Mouse (Mus musculus) midbrain, embryonic 12.5 days (tissue): ENCODE results near the gene Mrpl32. TPM values are rescaled to one million over a fixed set of nuclear protein-coding genes. Genes with fewer than 3 reads are reported as not detected.

Experiments used
- ATAC-seq: fragments of 200-750 bp; cut with Nextera tagmentation; 2 replicates; pipeline ENCODE4 v1.8.0; 2017; ENCODE audit warnings: low read depth, moderate TSS enrichment, moderate library complexity; ENCODE audit not compliant: low FRiP score
- H3K27ac ChIP-seq: fragments of 300-500 bp; sonication (generic); replicated peaks from 2 replicates; pipeline ENCODE4 v1.5.1; 2016; ENCODE audit warnings: mild to moderate bottlenecking
- H3K27me3 ChIP-seq: fragments of 300-500 bp; sonication (generic); 2 replicates; pipeline ENCODE4 v1.6.1; 2016; ENCODE audit warnings: mild to moderate bottlenecking
- H3K36me3 ChIP-seq: fragments of 300-500 bp; sonication (generic); 2 replicates; pipeline ENCODE4 v1.6.1; 2016
- H3K4me1 ChIP-seq: fragments of 300-500 bp; sonication (generic); 2 replicates; pipeline ENCODE4 v1.6.1; 2016
- H3K4me2 ChIP-seq: fragments of 300-500 bp; sonication (generic); replicated peaks from 2 replicates; pipeline ENCODE4 v1.6.1; 2016; ENCODE audit warnings: mild to moderate bottlenecking, moderate library complexity
- H3K4me3 ChIP-seq: fragments of 300-500 bp; sonication (generic); 2 replicates; pipeline ENCODE4 v1.5.1; 2016; ENCODE audit warnings: mild to moderate bottlenecking
- H3K9ac ChIP-seq: fragments of 300-500 bp; sonication (generic); replicated peaks from 2 replicates; pipeline ENCODE4 v1.6.1; 2016; ENCODE audit warnings: mild to moderate bottlenecking, moderate library complexity
- H3K9me3 ChIP-seq: fragments of 300-500 bp; sonication (generic); 2 replicates; pipeline ENCODE4 v1.6.1; 2016; ENCODE audit warnings: mild to moderate bottlenecking
- WGBS: fragments of 180-500 bp; shearing (Covaris S2); methylation state at CpG from one replicate; pipeline ENCODE4 v1.1.7; 2016; 5-methylcytosine and 5-hydroxymethylcytosine counted together
- polyA plus RNA-seq: library from polyadenylated mRNA; unstranded; fragments of >200 nt; fragmentation: Nextera tagmentation; extraction: Ambion mirVana; gene quantifications from 2 replicates; pipeline ENCODE4 v1.2.1, GENCODE M21; 2016

Mrpl32 gene
- 107 and 114 TPM in 2 replicates for polyA plus RNA-seq

DNA sequence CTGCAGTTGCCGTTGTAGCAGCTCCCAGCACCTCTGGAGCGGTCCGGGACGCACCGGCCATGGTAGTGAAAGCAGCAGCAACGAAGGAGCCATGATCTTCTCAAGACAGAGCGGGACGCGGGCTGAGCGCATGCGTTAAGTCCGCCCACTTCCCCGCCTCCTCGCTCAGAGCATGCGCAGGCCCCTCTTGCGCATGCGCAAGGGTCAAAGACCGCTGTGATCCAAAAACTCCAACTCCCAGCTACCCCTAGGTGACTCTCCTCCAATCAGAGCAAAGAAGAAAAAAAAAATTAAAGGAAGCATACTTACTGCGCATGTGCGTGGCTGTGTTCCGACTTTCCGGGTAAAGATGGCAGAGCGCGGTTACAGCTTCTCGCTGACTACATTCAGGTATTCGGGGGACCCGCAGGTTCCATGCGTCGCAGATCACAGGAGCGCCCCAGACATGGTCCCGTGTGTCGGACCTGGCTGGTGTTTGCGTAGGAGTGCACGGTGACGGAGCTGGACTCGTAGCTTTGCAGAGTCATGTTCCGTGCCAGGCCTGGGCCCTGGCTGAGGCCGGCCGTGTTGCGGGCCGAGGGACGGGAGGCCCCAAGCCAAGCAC, at the start of gene Mrpl32, which contains the start of gene Psma2:
Gene Mrpl32, minus strand, starts transcription at position 240 of the 604 bp plus-strand sequence.
Gene Psma2, plus strand, starts transcription at position 315 of the 604 bp plus-strand sequence.
- peak; percentile 98 for ATAC-seq
- Histone ChIP-seq H3K4me3 (peak within 1 kb of the TSS; percentile 90), H3K4me2 (peak within 1 kb of the TSS; percentile 59), H3K9ac (peak within 1 kb of the TSS; percentile 86), H3K4me1 (peaks cover 14% of the 10 kb centered on the region; the same call in 1 of the 2 replicates), H3K36me3 (peaks cover 26% of the 10 kb centered on the region), H3K27me3 (no peaks in the 10 kb centered on the region), H3K27ac (peak within 1 kb of the TSS; percentile 71), H3K9me3 (no peaks in the 10 kb centered on the region)
- under 1% methylated on average over 42 of the region's 42 CpGs for WGBS

DNA sequence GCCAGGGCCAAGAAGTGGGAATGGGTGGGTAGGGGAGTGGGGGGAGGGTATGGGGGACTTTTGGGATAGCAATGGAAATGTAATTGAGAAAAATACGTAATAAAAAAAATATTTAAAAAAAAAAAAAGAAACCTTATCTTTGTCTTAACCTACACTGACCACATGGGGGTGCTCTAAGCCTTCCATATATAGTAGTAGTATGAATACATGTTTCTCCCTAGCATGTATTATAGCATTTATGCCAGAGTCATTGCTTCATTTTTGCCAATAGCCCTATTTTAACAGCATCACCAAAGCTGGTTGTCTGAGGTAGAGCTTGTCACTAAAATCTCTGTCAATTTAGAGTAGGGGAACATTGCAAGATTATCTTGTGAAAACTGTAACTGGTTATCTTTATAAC, 36.3 kb upstream of the Mrpl32 start:
- Histone ChIP-seq H3K36me3 (no peaks in the 10 kb centered on the region), H3K27me3 (no peaks in the 10 kb centered on the region), H3K4me3 (no peak overlapping the region), H3K4me1 (no peaks in the 10 kb centered on the region), H3K9ac (no peak overlapping the region), H3K9me3 (peaks cover 3% of the 10 kb centered on the region; the same call in 1 of the 2 replicates), H3K4me2 (no peak overlapping the region), H3K27ac (no peak overlapping the region)
- 7% methylated on average over 1 of the region's 1 CpGs for WGBS
- peak; percentile 69; the same call in 1 of the 2 replicates for ATAC-seq

DNA sequence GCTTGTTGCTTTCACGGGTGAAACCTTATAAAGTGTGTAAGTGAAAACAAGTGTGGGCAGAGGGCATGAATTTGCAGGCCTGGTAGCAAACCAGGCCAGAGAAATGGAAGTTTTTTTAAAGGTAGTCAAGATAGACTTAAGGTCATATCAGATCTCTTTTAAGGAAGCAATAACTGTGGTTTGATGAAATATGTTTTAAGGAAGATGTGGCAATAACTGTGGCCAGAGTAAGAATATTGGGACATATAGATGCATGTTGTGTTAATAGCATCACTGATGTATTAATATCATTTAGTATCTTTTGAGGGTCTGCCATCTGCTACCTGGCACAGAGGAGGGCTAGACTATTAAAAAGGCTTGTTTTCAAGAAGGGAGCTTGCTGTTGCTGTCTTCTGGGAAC, 27.0 kb upstream of the Mrpl32 start:
- Histone ChIP-seq H3K36me3 (peaks cover 26% of the 10 kb centered on the region), H3K9me3 (no peaks in the 10 kb centered on the region), H3K4me1 (no peaks in the 10 kb centered on the region), H3K4me2 (no peak overlapping the region), H3K27me3 (no peaks in the 10 kb centered on the region), H3K4me3 (no peak overlapping the region), H3K27ac (no peak overlapping the region), H3K9ac (no peak overlapping the region)
- ATAC-seq = no peak
- 60% methylated on average over 1 of the region's 1 CpGs for WGBS

DNA sequence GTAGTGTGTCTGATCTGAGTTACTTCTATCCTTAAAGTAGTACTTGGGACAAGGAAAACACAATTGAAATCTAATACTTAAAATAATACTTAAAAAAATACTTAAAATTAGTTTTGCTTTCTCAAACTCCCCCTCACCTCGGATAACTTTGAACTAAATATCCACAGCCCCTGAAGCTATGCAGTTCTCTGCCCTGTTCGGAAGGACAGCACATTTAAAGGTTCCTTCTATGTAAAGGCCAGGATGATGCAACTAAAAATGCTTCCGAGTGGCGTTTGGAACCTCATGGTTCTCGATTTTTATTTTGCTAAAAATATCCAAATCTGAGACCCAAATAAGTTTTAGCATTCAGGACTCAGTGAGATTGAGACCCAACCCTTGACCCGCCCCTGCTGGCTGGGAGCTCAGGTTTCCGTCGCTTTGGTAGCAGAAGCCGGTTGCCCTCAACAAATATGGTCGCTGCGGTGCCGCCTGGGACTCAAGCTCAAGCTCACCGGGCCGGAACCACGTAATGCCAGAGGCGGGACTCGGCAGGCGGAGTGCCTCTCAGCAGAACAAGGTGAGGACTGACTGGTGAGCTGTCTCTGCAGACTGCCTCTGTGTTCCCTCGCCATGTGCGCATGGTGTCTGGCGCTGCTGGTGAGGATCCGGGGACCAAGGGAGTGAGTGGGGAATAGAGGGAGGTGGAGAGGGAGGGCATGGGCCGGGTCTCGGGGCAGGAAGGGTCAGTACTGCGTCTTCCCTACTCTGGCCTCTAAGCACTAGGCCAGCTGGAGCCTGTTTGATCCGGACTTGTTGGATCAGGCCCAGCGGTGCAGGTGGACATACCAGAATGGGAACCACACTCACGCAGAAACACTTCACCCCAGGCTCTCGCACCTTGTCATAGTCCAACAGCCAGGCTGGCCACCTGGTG, 17.0 kb upstream of the Mrpl32 start, which contains the start of gene AW209491:
Gene AW209491, plus strand, starts transcription at position 429 of the 916 bp plus-strand sequence.
- Histone ChIP-seq H3K36me3 (peaks cover 20% of the 10 kb centered on the region), H3K9ac (peak within 1 kb of the TSS; percentile 66), H3K9me3 (no peaks in the 10 kb centered on the region), H3K27ac (peak within 1 kb of the TSS; percentile 25; the same call in 1 of the 2 replicates), H3K4me2 (peak within 1 kb of the TSS; percentile 67), H3K4me3 (peak within 1 kb of the TSS; percentile 67), H3K27me3 (no peaks in the 10 kb centered on the region), H3K4me1 (peaks cover 8% of the 10 kb centered on the region)
- WGBS = 1% methylated on average over 29 of the region's 29 CpGs
- peak; percentile 96 for ATAC-seq

DNA sequence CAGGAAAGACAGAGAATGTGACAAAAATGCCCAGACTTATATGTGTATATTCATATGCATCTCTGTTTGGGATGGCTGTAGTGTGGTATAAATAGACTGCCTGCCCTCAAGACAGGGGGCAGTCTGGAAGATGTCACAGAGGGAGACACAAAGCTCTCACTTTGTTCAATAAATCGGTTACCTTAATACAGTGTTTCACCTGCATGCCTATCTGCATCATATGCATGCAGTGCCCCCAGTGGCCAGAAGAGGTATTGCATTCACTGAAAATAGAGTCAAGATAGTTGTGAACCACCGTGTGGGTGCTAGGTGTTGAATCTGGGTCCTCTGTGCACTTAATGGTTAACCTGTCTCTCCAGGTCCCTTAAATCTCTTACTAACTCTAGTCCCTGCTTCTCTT, 5.8 kb upstream of the Mrpl32 start:
- 60% methylated on average over 2 of the region's 2 CpGs for WGBS
- Histone ChIP-seq H3K36me3 (peaks cover 51% of the 10 kb centered on the region), H3K4me3 (no peak overlapping the region), H3K27me3 (no peaks in the 10 kb centered on the region), H3K9ac (no peak overlapping the region), H3K4me1 (0 out of 2 replicates have a peak, but pooled peaks cover 5% of the 10 kb centered on the region), H3K9me3 (no peaks in the 10 kb centered on the region), H3K27ac (no peak overlapping the region), H3K4me2 (no peak overlapping the region)
- peak; percentile 58; the same call in 1 of the 2 replicates for ATAC-seq

DNA sequence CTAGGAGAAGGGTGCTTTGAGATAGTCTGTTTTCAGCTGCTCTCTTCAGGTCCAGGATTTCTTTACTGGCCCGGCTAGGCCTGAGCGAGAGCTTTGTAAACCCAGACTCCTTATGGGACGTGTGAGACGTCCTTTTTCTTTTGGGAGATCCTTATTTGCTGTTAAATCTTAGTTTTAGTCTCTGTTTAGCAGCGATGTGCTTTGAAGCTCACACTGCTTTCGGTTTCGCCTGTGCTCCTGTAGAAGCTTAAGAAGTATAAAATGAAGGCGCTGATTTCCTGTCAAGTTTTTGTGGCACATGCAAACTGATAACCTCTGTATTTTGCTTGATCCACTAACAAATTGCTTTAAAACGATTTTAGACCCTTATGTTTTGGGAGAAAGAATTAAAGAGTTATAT, 588 bp upstream of the Mrpl32 start:
- peaks cover 14% of the 10 kb centered on the region; the same call in 1 of the 2 replicates for H3K4me1 ChIP-seq

DNA sequence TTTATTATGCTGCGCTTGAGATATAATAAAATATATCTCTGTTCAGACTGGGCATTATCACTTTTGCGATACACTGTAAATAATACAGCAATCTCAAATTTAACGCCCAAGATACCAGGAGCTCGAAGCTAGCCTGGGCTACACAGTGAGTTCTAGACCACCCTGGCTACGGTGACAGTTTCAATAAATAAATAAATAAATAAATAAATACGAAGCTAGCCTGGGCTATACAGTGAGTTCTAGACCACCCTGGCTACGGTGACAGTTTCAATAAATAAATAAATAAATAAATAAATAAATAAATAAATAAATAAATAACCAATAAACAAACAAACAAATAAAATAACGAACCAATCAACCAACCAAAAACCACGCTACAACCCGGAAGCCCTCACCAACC, 502 bp downstream of the Mrpl32 start:
- H3K4me3 ChIP-seq = peak overlapping the region; percentile 90
- WGBS = 7% methylated on average over 10 of the region's 10 CpGs
- H3K4me1 ChIP-seq = peaks cover 14% of the 10 kb centered on the region; the same call in 1 of the 2 replicates
- peak overlapping the region; percentile 73 for H3K9ac ChIP-seq
- peaks cover 22% of the 10 kb centered on the region for H3K36me3 ChIP-seq
- H3K27me3 ChIP-seq = no peaks in the 10 kb centered on the region
- peak overlapping the region; percentile 71 for H3K27ac ChIP-seq
- H3K4me2 ChIP-seq = peak overlapping the region; percentile 59
- ATAC-seq = peak; percentile 74
- H3K9me3 ChIP-seq = no peaks in the 10 kb centered on the region

More for the DNA sequence above, 588 bp upstream of the Mrpl32 start:
- Histone ChIP-seq H3K9ac (peak overlapping the region; percentile 86), H3K9me3 (no peaks in the 10 kb centered on the region), H3K27ac (0 out of 2 replicates have a peak overlapping the region, but pooled peaks have one; percentile 32), H3K27me3 (no peaks in the 10 kb centered on the region), H3K4me3 (peak overlapping the region; percentile 90), H3K4me2 (peak overlapping the region; percentile 57), H3K36me3 (peaks cover 30% of the 10 kb centered on the region)
- under 1% methylated on average over 9 of the region's 9 CpGs for WGBS
- ATAC-seq = no peak

DNA sequence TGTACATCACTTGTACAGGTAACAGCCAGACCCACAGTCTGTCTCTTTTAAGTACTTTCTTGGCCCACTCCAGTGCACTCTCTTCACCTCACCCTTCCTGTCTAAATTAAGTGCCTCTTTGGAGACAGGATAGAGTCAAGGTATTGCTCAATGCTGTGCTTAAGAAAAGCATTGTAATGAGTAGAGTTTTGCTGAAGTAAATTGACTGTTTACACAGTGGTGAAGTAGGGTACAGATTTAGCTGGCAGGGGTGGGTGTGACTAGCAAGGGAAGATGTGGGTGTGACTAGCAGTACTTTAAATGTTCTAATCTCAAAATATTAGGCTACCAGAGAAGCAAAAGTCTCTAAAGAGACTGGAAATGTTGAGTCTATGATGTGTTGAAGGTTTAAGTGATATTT, 5.3 kb downstream of the Mrpl32 start:
- no peak for ATAC-seq
- Histone ChIP-seq H3K9me3 (no peaks in the 10 kb centered on the region), H3K4me3 (no peak overlapping the region), H3K4me2 (no peak overlapping the region), H3K36me3 (peaks cover 10% of the 10 kb centered on the region), H3K27ac (no peak overlapping the region), H3K4me1 (peaks cover 9% of the 10 kb centered on the region; the same call in 1 of the 2 replicates), H3K9ac (no peak overlapping the region), H3K27me3 (no peaks in the 10 kb centered on the region)

DNA sequence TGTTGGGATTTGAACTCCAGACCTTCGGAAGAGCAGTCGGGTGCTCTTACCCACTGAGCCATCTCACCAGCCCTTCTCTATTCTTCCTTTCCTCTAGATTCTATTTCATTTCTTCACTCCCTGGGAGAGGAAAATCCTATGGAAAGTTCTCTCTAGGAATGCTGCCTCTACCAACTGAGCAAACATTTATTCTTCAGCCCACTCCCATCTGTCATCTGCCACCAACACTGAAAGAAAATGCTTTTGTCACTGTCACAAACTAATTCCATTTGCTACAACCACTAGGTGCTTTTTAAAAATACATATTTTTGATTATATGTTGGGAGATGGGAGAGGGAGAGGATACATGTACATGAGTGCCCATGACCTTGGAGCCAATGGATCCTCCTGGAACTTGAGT, 10.2 kb downstream of the Mrpl32 start:
- Histone ChIP-seq H3K4me3 (no peak overlapping the region), H3K36me3 (no peaks in the 10 kb centered on the region), H3K4me1 (no peaks in the 10 kb centered on the region), H3K9me3 (no peaks in the 10 kb centered on the region), H3K27me3 (no peaks in the 10 kb centered on the region), H3K27ac (no peak overlapping the region), H3K4me2 (no peak overlapping the region), H3K9ac (no peak overlapping the region)
- no peak for ATAC-seq
- 95% methylated on average over 2 of the region's 2 CpGs for WGBS

DNA sequence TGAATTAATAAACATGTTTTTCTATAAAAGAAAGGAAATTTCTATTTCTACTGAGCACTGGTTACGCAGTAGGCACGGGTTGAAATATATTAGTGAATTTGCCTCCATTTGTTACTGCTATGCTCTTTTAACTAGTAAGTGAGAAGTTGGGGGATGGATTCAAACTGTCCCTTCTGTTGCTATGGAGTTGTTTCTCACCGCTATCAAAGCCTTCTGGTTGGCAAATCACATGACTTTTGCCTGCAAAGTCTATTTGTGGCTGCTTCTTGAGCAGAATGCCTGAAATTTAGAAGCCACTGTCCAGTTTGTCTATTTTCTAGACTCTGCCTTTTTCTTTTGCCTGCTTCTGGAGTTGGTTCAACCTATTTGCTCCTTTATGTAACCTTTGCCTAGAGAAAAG, 32.6 kb downstream of the Mrpl32 start:
- Histone ChIP-seq H3K27ac (no peak overlapping the region), H3K9me3 (no peaks in the 10 kb centered on the region), H3K4me1 (no peaks in the 10 kb centered on the region), H3K4me2 (no peak overlapping the region), H3K9ac (no peak overlapping the region), H3K27me3 (no peaks in the 10 kb centered on the region), H3K4me3 (no peak overlapping the region), H3K36me3 (no peaks in the 10 kb centered on the region)
- no peak for ATAC-seq
- 80% methylated on average over 3 of the region's 3 CpGs for WGBS

DNA sequence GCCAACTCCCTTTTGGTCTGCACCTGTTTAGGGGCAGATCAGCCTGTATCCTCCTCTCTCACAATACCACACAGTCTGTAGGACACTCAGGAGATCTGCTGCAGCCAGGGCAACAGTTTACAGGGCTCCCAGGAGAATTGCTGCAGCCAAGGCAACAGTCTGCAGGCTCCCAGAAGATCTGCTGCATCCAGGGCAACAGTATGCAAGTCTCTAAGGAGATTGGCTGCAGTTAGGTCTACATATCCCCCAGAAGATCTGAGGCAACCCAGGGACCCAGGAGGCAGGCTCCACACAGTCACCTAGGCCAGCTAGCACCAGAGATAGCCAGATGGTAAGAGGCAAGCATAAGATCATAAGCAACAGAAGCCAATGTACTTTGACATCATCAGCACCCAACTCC, 38.8 kb downstream of the Mrpl32 start:
- ATAC-seq = no peak

DNA sequence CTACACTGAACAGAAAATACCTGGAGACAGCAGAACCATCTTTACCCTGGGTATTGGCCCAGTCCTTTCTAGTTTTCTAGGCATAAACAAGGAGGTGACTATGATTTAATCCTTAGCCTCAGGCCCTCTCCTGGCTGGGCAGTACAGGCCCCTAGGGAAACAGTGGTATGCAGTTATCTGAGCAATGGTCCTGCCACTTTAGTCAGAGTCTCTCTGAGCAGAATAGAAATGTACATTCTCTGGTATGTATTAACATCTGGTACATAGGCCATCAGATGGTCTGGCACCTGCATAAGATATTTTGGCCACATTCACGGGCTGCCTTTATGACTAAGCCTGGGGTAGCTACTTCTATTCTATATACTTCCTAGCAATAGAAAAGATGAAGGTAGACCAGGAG, 51.6 kb downstream of the Mrpl32 start:
- 79% methylated on average over 1 of the region's 1 CpGs for WGBS

More for the DNA sequence above, 38.8 kb downstream of the Mrpl32 start:
- H3K4me2 ChIP-seq = no peak overlapping the region
- H3K27me3 ChIP-seq = 0 out of 2 replicates have a peak, but pooled peaks cover 3% of the 10 kb centered on the region
- H3K4me3 ChIP-seq = no peak overlapping the region
- H3K36me3 ChIP-seq = no peaks in the 10 kb centered on the region
- no peak overlapping the region for H3K9ac ChIP-seq
- H3K27ac ChIP-seq = no peak overlapping the region
- no peaks in the 10 kb centered on the region for H3K9me3 ChIP-seq
- H3K4me1 ChIP-seq = no peaks in the 10 kb centered on the region

More for the DNA sequence above, 51.6 kb downstream of the Mrpl32 start:
- no peak overlapping the region for H3K9ac ChIP-seq
- no peak overlapping the region for H3K27ac ChIP-seq
- no peaks in the 10 kb centered on the region for H3K9me3 ChIP-seq
- H3K4me3 ChIP-seq = no peak overlapping the region
- no peaks in the 10 kb centered on the region for H3K27me3 ChIP-seq
- ATAC-seq = peak; percentile 41; the same call in 1 of the 2 replicates
- no peaks in the 10 kb centered on the region for H3K36me3 ChIP-seq
- no peaks in the 10 kb centered on the region for H3K4me1 ChIP-seq
- H3K4me2 ChIP-seq = no peak overlapping the region
